Mouse (Mus musculus) cerebellum, adult 11-12 months (tissue): ENCODE measurements at regions not wholly inside any gene's neighbourhood (a gene's known extent, or its start where the extent isn't known, plus 50 kb on each side); places are given as distances from the start of the nearest gene placed in this dataset.

Source experiments
- DNase-seq: peaks from one replicate; pipeline ENCODE4 v3.0.0; 2022

DNA sequence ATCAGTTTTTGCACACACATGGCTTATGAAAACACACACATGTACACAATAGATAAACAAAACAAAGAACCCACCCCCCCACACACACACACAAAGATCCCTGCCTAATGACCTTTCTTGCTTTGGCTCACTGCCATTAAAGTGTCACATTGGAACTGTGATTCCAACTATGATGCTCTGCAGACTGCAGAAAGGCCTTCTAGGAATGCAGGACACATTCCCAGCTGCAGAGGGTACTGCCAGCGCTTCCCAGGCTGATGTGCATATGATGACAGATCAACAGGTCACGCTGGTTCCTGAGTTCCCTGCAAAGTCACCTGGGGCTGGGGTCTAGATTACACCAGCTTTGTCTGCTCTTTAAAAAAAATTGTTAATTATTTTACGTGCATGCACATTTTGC, 68.1 kb upstream of the Ppm1j start:
- DNase-seq = no peak

DNA sequence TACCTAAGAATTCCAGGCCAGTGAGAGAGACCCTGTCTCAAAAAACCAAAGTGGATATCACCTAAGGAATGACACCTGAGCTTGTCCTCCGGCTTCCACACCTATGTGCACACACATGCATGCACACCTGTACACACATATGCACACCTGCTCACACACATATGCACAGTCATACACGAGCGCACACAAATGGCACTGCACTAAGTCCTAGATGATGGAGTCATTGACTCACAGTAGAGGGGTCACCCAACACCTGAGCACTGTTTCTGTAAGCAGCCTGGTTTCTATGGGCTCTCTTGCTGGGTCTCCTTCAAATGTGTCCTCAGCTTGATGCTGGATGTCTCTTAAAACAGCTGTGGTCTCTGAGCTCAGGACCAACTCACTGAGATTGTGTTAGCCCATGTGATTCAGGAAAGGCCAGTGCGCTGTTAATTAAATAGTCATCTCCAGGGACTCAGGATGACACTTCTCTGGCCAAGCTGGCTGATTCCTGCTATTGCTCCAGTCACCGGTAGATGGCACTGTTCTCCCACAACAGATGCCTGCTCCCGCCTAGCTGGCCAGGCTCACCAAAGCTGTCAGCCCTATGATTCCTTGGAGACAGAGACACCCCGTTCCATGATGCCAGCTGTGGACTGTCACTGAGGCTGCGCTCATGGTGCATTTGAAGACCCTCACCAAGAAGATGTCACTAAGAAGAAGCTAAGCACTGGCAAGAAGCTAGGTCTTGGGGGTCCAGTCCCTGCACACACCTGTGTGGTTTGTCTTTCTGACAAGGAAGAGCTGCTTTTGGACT, 66.8 kb upstream of the Ppm1j start:
- peak; percentile 58 for DNase-seq

DNA sequence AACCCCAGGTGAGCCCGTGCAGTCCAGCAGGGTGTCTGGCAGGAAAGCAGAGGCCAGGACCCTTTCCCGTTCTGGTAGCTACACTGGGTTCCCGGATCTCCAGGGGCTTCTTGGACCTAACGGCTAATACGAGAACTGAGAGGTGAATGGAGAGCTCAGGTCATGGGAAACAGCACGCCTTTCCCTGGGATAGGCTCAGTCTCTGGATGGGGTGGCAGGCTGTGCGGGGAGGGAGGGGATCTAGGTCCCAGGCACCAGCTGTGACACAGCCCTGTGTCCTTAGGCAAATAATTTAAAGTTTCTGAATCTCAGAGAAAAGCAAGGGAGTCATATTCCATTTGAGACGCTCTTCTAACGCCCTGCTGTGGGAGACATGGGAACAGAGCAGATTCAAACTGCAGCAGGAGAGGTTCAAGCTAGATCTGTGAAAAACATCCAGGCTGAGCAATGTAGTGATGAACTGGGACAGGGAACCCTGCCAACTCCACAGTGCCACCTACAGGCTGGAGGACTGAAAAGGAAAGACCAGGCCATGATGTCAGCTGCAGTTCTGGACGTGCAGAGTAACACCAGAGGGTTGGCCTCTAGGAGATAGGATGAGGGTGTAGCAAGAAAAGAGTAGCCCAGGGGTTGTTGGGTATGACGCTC, 66.1 kb upstream of the Ppm1j start:
- peak; percentile 16 for DNase-seq
